Mouse (Mus musculus) CD4-positive helper T cell, adult 2 months (primary cell): ENCODE measurements around the gene Tnnt1.
A peak's percentile ranks its signal among the peaks of the same experiment; 100 is the strongest.
"Not testable (repeated sequence)": the region's sequence is repeated elsewhere in the genome, so short reads cannot be mapped to it uniquely, and the experiment has no call there.

ENCODE experiments used
- DNase-seq: peaks from one replicate; pipeline ENCODE4 v3.0.0-alpha.2; 2012; ENCODE audit warnings: low read depth, missing footprints, low spot score

The Tnnt1 gene

GRCm38 (mm10) chr7:4516332-4517050, at the start of gene Tnnt1:
Gene Tnnt1 (minus strand): TSS chr7:4516382.
- no peak for DNase-seq

- no peak for DNase-seq
Measured at GRCm38 (mm10) chr7:4562660-4563059, 46.5 kb upstream of the Tnnt1 start.

- no peak for DNase-seq
Measured at GRCm38 (mm10) chr7:4557167-4557560, 41.0 kb upstream of the Tnnt1 start.

- DNase-seq: peak; percentile 87
Measured at GRCm38 (mm10) chr7:4556256-4557166, 40.3 kb upstream of the Tnnt1 start.

- peak; percentile 38 for DNase-seq
Measured at GRCm38 (mm10) chr7:4547221-4547641, 31.0 kb upstream of the Tnnt1 start, which contains the start of gene Syt5. Gene Syt5 (minus strand): TSS chr7:4547541.

GRCm38 (mm10) chr7:4546591-4547131, 30.5 kb upstream of the Tnnt1 start:
- DNase-seq: peak; percentile 55

- no peak for DNase-seq
Measured at GRCm38 (mm10) chr7:4546050-4546449, 29.9 kb upstream of the Tnnt1 start.

- DNase-seq: no peak
Measured at GRCm38 (mm10) chr7:4542013-4542412, 25.8 kb upstream of the Tnnt1 start.

GRCm38 (mm10) chr7:4541344-4541743, 25.2 kb upstream of the Tnnt1 start:
- DNase-seq: no peak

GRCm38 (mm10) chr7:4539019-4539418, 22.8 kb upstream of the Tnnt1 start:
- no peak for DNase-seq

- no peak for DNase-seq
Measured at GRCm38 (mm10) chr7:4537181-4537580, 21.0 kb upstream of the Tnnt1 start.

GRCm38 (mm10) chr7:4536369-4536768, 20.2 kb upstream of the Tnnt1 start:
- no peak for DNase-seq

- no peak for DNase-seq
Measured at GRCm38 (mm10) chr7:4532005-4532729, 16.0 kb upstream of the Tnnt1 start, which contains the start of gene Dnaaf3. Gene Dnaaf3 (minus strand): TSS chr7:4532453.

- not testable (repeated sequence) for DNase-seq
Measured at GRCm38 (mm10) chr7:4530166-4530565, 14.0 kb upstream of the Tnnt1 start.

GRCm38 (mm10) chr7:4527302-4527689, 11.1 kb upstream of the Tnnt1 start:
- DNase-seq: no peak

GRCm38 (mm10) chr7:4526341-4527301, 10.4 kb upstream of the Tnnt1 start:
- peak; percentile 90 for DNase-seq

GRCm38 (mm10) chr7:4524212-4524922, 8.2 kb upstream of the Tnnt1 start, which contains the start of gene Tnni3:
Gene Tnni3 (minus strand): TSS chr7:4524229.
- DNase-seq: peak; percentile 81

GRCm38 (mm10) chr7:4523205-4524130, 7.3 kb upstream of the Tnnt1 start:
- no peak for DNase-seq

- DNase-seq: no peak
Measured at GRCm38 (mm10) chr7:4522292-4522691, 6.1 kb upstream of the Tnnt1 start.
